Mouse (Mus musculus) heart, embryonic 11.5 days (tissue): ENCODE data around the gene Sik1. TPM values are rescaled to one million over a fixed set of nuclear protein-coding genes. Genes with fewer than 3 reads are reported as not detected.
A peak's percentile ranks its signal among the peaks of the same experiment; 100 is the strongest.

ENCODE experiments used
- ATAC-seq: fragments of 200-750 bp; cut with Nextera tagmentation; replicated peaks from 2 replicates; pipeline ENCODE4 v1.8.0; 2017; ENCODE audit warnings: moderate library complexity; ENCODE audit not compliant: insufficient number of reproducible peaks, low FRiP score, low TSS enrichment
- H3K27ac ChIP-seq: fragments of 300-500 bp; sonication (generic); 2 replicates; pipeline ENCODE4 v1.5.1; 2014; ENCODE audit warnings: mild to moderate bottlenecking, low read depth, low read length
- H3K27me3 ChIP-seq: fragments of 300-500 bp; sonication (generic); 2 replicates; pipeline ENCODE4 v1.6.1; 2014; ENCODE audit warnings: mild to moderate bottlenecking, low read length, mixed read lengths; ENCODE audit not compliant: control insufficient read depth, insufficient read depth
- H3K36me3 ChIP-seq: fragments of 300-500 bp; sonication (generic); 2 replicates; pipeline ENCODE4 v1.6.1; 2014; ENCODE audit warnings: mild to moderate bottlenecking, low read length, moderate library complexity, mixed read lengths; ENCODE audit not compliant: control insufficient read depth, insufficient read depth
- H3K4me1 ChIP-seq: fragments of 300-500 bp; sonication (generic); 2 replicates; pipeline ENCODE4 v1.6.1; 2014; ENCODE audit warnings: low read length; ENCODE audit not compliant: control insufficient read depth, insufficient read depth
- H3K4me2 ChIP-seq: fragments of 300-500 bp; sonication (generic); 2 replicates; pipeline ENCODE4 v1.6.1; 2014; ENCODE audit warnings: mild to moderate bottlenecking, moderate library complexity
- H3K4me3 ChIP-seq: fragments of 300-500 bp; sonication (generic); 2 replicates; pipeline ENCODE4 v1.5.1; 2014; ENCODE audit warnings: low read depth, low read length
- H3K9ac ChIP-seq: fragments of 300-500 bp; sonication (generic); 2 replicates; pipeline ENCODE4 v1.6.1; 2014; ENCODE audit warnings: mild to moderate bottlenecking, low read depth, low read length, moderate library complexity
- H3K9me3 ChIP-seq: fragments of 300-500 bp; sonication (generic); replicated peaks from 2 replicates; pipeline ENCODE4 v1.6.1; 2016; ENCODE audit warnings: low read length; ENCODE audit not compliant: control insufficient read depth
- WGBS: fragments of 180-500 bp; shearing (Covaris S2); extraction: QIAGEN DNeasy Blood & Tissue Kit; methylation state at CpG from one replicate; pipeline ENCODE4 v1.1.7; 2014; ENCODE audit not compliant: insufficient replicate concordance; 5-methylcytosine and 5-hydroxymethylcytosine counted together
- polyA plus RNA-seq: library from polyadenylated mRNA; unstranded; fragments of >200 nt; fragmentation: Nextera tagmentation; extraction: Ambion mirVana; gene quantifications from 2 replicates; pipeline ENCODE4 v1.2.1, GENCODE M21; 2014

The Sik1 gene
- polyA plus RNA-seq, 1 experiment from 2014 or later: 24.3 TPM

- H3K4me3 ChIP-seq: no peak overlapping the region
- 0 out of 2 replicates have a peak overlapping the region, but pooled peaks have one; percentile 23 for H3K9ac ChIP-seq
- no peaks in the 10 kb centered on the region for H3K36me3 ChIP-seq
- H3K27ac ChIP-seq: peak overlapping the region; percentile 60
- H3K27me3 ChIP-seq: no peaks in the 10 kb centered on the region
- H3K9me3 ChIP-seq: no peaks in the 10 kb centered on the region
- peaks cover 33% of the 10 kb centered on the region for H3K4me1 ChIP-seq
- no peak overlapping the region for H3K4me2 ChIP-seq
- 69% methylated on average over 6 of the region's 6 CpGs for WGBS
- ATAC-seq: no peak
Observed at GRCm38 (mm10) chr17:31834320-31835065, 21.1 kb downstream of the Sik1 start.

- H3K36me3 ChIP-seq: no peaks in the 10 kb centered on the region
- 30% methylated on average over 7 of the region's 7 CpGs for WGBS
- H3K4me2 ChIP-seq: no peak overlapping the region
- no peaks in the 10 kb centered on the region for H3K27me3 ChIP-seq
- no peaks in the 10 kb centered on the region for H3K9me3 ChIP-seq
- no peak overlapping the region for H3K4me3 ChIP-seq
- H3K27ac ChIP-seq: peak overlapping the region; percentile 31; the same call in 1 of the 2 replicates
- peak overlapping the region; percentile 30 for H3K9ac ChIP-seq
- ATAC-seq: no peak
- H3K4me1 ChIP-seq: peaks cover 33% of the 10 kb centered on the region
Observed at GRCm38 (mm10) chr17:31833752-31834151, 21.9 kb downstream of the Sik1 start.

DNA sequence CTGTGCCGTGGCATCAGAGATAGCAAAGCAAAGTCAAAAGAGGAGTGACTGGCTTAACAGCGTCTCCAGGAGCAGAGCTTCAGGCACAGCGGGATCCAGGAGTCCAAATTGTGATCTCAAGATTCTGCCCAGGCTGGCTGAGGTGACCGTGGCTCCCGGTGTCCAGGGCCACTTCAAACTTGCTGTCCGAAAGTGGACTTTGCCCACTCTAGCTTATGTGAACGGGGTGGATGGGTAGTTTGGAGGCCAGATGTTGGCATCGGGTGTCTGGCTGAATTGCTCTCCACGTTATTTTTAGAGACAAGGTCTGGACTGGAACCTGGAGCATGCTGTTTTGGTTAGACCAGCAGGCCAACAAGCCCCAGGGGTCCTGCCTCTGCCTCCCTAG lies 23.0 kb downstream of the Sik1 start:
- H3K9me3 ChIP-seq: no peaks in the 10 kb centered on the region
- H3K9ac ChIP-seq: no peak overlapping the region
- H3K27me3 ChIP-seq: no peaks in the 10 kb centered on the region
- no peak for ATAC-seq
- no peaks in the 10 kb centered on the region for H3K36me3 ChIP-seq
- H3K4me2 ChIP-seq: no peak overlapping the region
- no peak overlapping the region for H3K4me3 ChIP-seq
- peaks cover 32% of the 10 kb centered on the region for H3K4me1 ChIP-seq
- no peak overlapping the region for H3K27ac ChIP-seq
- WGBS: 82% methylated on average over 9 of the region's 9 CpGs

DNA sequence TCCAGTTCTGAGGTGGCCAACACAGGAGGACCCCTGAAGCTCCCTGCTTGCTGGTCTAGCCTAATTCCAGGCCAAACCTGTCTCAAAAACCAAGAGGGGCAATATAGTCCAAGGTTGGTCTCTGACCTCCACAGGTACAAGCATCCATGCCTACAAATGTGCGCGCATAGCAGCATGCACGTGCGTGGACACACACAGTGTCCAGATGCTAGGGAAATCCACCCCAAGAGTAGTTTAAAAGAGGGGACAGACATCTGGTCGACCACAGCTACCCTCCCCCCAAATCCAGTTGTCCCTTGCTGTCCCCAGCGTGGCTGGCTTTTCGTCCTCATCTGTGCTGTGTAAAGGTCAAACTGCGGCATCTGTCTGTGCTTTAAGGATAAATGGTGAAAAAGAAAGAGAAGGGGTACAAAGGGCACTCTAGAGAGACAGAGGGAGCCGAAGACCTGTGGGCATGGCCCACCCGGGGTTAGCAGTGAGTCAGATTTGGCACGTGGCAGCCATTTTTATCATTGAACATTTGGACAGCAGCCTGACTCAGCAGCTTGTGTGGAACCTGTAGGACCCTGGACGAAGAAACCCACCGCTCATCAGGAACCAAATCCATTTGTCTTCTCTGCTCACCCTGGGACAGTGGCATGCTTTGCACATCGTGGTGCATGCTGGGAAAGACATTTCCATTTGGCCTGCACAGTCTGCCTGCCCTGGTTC lies 23.6 kb downstream of the Sik1 start:
- H3K9me3 ChIP-seq: no peaks in the 10 kb centered on the region
- 87% methylated on average over 14 of the region's 14 CpGs for WGBS
- peaks cover 34% of the 10 kb centered on the region for H3K4me1 ChIP-seq
- no peak for ATAC-seq
- H3K4me2 ChIP-seq: no peak overlapping the region
- no peak overlapping the region for H3K4me3 ChIP-seq
- H3K27me3 ChIP-seq: no peaks in the 10 kb centered on the region
- H3K9ac ChIP-seq: no peak overlapping the region
- no peaks in the 10 kb centered on the region for H3K36me3 ChIP-seq
- no peak overlapping the region for H3K27ac ChIP-seq

DNA sequence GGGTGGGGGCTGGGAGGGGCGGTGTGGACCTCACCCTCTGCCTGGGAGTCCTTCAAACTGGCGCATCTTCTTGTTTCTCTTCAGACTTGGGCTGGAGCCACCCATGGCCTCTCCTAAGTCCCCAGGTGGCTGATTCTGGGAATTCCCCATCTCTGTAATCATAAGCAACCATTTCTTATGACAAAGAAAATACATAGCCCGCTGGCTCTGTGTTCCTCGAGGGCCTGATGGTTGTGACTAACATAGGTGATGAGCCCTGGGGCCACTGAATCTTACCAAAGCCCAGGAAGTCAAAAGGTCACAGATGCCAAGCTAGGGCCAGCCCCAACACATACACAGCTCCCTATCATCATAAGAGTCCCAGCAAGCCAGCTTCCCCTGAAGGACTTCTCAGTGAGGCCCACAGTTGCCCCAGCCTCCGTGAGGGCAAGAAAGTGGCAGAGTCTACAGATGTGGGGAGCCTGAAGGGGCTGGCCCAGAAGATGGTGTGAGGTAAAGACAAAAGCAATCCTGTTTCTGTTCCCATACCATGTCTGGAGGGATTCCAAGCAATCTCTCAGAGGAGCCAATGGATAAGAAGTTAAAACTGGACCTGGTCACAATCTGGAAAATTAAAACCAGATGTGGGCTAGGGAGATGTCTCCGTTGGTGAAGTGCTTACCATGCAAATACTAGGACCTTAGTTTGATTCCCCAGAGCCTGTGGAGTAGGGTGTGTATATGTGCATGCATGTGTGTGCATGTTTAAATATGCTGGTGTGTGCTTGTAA lies 24.3 kb downstream of the Sik1 start:
- no peak overlapping the region for H3K9ac ChIP-seq
- no peaks in the 10 kb centered on the region for H3K9me3 ChIP-seq
- no peak overlapping the region for H3K4me2 ChIP-seq
- no peaks in the 10 kb centered on the region for H3K36me3 ChIP-seq
- no peaks in the 10 kb centered on the region for H3K27me3 ChIP-seq
- H3K27ac ChIP-seq: no peak overlapping the region
- H3K4me3 ChIP-seq: no peak overlapping the region
- no peak for ATAC-seq
- peaks cover 40% of the 10 kb centered on the region for H3K4me1 ChIP-seq
- 57% methylated on average over 6 of the region's 6 CpGs for WGBS

- no peak overlapping the region for H3K27ac ChIP-seq
- no peak overlapping the region for H3K4me2 ChIP-seq
- no peaks in the 10 kb centered on the region for H3K36me3 ChIP-seq
- 80% methylated on average over 8 of the region's 8 CpGs for WGBS
- no peaks in the 10 kb centered on the region for H3K9me3 ChIP-seq
- H3K4me1 ChIP-seq: peaks cover 40% of the 10 kb centered on the region
- ATAC-seq: no peak
- H3K27me3 ChIP-seq: no peaks in the 10 kb centered on the region; the same call in 1 of the 2 replicates
- H3K4me3 ChIP-seq: no peak overlapping the region
- H3K9ac ChIP-seq: no peak overlapping the region
Observed at GRCm38 (mm10) chr17:31830506-31831075, 25.0 kb downstream of the Sik1 start.

GRCm38 (mm10) chr17:31828916-31829315 lies 26.7 kb downstream of the Sik1 start:
- no peak overlapping the region for H3K4me3 ChIP-seq
- no peaks in the 10 kb centered on the region for H3K36me3 ChIP-seq
- 91% methylated on average over 5 of the region's 5 CpGs for whole genome bisulfite sequencing
- H3K9me3 ChIP-seq: no peaks in the 10 kb centered on the region
- no peak overlapping the region for H3K27ac ChIP-seq
- peaks cover 27% of the 10 kb centered on the region for H3K4me1 ChIP-seq
- H3K9ac ChIP-seq: no peak overlapping the region
- no peak overlapping the region for H3K4me2 ChIP-seq
- H3K27me3 ChIP-seq: no peaks in the 10 kb centered on the region; the same call in 1 of the 2 replicates
- no peak for ATAC-seq

GRCm38 (mm10) chr17:31828118-31828517 lies 27.5 kb downstream of the Sik1 start:
- H3K27ac ChIP-seq: no peak overlapping the region

More at GRCm38 (mm10) chr17:31828118-31828517, 27.5 kb downstream of the Sik1 start:
- Histone ChIP-seq H3K27me3 (no peaks in the 10 kb centered on the region; the same call in 1 of the 2 replicates), H3K4me2 (no peak overlapping the region), H3K4me3 (no peak overlapping the region), H3K9ac (no peak overlapping the region), H3K4me1 (peaks cover 19% of the 10 kb centered on the region), H3K9me3 (no peaks in the 10 kb centered on the region), H3K36me3 (no peaks in the 10 kb centered on the region)
- no peak for ATAC-seq
- 70% methylated on average over 5 of the region's 5 CpGs for WGBS
